Mouse (Mus musculus): ENCODE measurements around the gene Aurkb. TPM values are rescaled to one million over a fixed set of nuclear protein-coding genes. Genes with fewer than 3 reads are reported as not detected.

Gene Aurkb
- polyA plus RNA-seq, 1 experiment from 2014 or later: 79.4 TPM

DNA sequence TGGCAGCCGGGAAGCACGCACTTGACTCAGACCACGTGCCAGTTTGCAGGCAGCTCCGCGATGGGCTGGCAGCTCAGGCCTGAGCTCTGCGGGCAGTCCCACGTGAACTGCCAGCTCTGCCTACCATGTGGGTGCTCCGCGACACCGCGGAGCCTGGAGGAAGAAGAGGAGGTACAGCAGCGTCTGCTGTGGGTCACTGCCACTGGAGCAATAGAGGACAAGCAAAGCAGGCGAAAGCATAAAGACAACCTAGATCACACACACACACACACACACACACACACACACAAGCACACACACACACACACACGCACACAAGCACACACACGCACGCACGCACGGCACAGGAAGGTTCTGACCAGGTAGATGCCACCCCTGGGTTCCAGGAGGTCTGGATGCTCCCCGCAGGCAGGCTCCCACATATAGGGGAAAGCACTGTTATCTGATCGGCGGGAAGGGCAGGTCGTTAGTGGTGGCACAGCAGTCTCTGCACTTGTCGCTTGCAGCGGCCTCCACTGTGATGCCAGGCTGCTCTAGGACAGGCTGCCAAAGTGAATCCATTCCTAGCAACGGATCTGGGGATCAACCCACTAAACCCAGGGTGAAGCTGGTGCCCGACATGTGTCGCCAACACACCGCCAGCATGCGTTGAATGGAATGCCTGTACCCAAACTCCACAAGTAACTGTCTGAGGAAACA, 20.9 kb downstream of the Aurkb start:
- peaks cover 36% of the 10 kb centered on the region for H3K4me1 ChIP-seq (replicated peaks)
- no peak for ATAC-seq (ENCODE audit: insufficient number of reproducible peaks, low FRiP score)
- H3K4me2 ChIP-seq: peak overlapping the region; percentile 93
- H3K9ac ChIP-seq: peak overlapping the region; percentile 68
- 2% methylated on average over 29 of the region's 29 CpGs for WGBS
- no peaks in the 10 kb centered on the region for H3K9me3 ChIP-seq (replicated peaks)
- peak overlapping the region; percentile 50 for H3K4me3 ChIP-seq
- no peaks in the 10 kb centered on the region for H3K27me3 ChIP-seq (replicated peaks)
- no peak overlapping the region for H3K27ac ChIP-seq (ENCODE audit: poor library complexity, severe bottlenecking)
- no peaks in the 10 kb centered on the region for H3K36me3 ChIP-seq

DNA sequence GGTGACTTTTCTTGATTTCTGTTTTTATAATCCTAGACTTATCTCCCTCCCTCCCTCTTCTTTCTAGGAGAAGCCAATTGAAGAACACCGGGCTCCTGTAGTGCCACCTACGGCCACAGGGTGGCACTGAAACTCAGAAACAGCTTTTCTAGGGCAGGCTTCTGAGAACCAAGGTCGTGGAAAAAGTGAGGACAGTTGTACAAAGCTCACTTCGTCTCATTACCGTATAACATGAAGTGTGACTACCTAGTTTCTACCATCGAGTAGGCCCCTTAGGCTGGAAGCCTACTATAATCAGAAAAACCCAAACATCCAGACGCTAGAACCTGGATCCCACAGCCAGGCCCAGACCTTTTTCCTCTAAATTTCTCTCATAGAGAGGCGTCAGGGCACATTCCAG, 21.5 kb downstream of the Aurkb start:
- peak overlapping the region; percentile 93 for H3K4me2 ChIP-seq
- 6% methylated on average over 8 of the region's 8 CpGs for WGBS
- no peak for ATAC-seq (ENCODE audit: insufficient number of reproducible peaks, low FRiP score)
- peak overlapping the region; percentile 68 for H3K9ac ChIP-seq
- H3K27me3 ChIP-seq (replicated peaks): no peaks in the 10 kb centered on the region
- H3K36me3 ChIP-seq: no peaks in the 10 kb centered on the region
- H3K9me3 ChIP-seq (replicated peaks): no peaks in the 10 kb centered on the region
- H3K27ac ChIP-seq (ENCODE audit: poor library complexity, severe bottlenecking): peak overlapping the region; percentile 84
- H3K4me3 ChIP-seq: peak overlapping the region; percentile 50
- peaks cover 36% of the 10 kb centered on the region for H3K4me1 ChIP-seq (replicated peaks)

DNA sequence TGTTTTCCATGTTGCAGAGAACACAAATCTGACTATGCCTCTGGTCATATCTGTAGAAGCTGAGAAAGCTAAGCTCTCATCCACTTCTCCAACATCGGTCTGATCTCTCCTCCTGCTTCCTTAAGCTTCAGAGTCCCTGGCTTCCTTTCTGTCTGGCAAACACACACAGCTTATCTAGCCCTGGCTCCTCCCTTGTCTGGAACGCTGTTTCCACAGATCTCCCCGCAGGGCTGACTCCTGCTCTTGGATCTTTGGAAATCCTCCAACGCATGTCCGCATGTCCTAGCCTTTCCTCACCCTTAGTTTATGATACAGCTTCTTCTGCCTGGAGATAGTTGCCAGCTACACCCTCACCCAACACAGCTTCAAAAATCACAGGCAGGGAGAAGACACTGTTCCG, 22.2 kb downstream of the Aurkb start:
- WGBS: 13% methylated on average over 6 of the region's 6 CpGs
- peak overlapping the region; percentile 38; the same call in 1 of the 2 replicates for H3K4me2 ChIP-seq
- no peak for ATAC-seq (ENCODE audit: insufficient number of reproducible peaks, low FRiP score)
- peak overlapping the region; percentile 84 for H3K27ac ChIP-seq (ENCODE audit: poor library complexity, severe bottlenecking)
- 0 out of 2 replicates have a peak overlapping the region, but pooled peaks have one; percentile 7 for H3K9ac ChIP-seq
- H3K4me3 ChIP-seq: no peak overlapping the region
- peaks cover 41% of the 10 kb centered on the region for H3K4me1 ChIP-seq (replicated peaks)
- H3K27me3 ChIP-seq (replicated peaks): no peaks in the 10 kb centered on the region
- H3K36me3 ChIP-seq: no peaks in the 10 kb centered on the region
- no peaks in the 10 kb centered on the region for H3K9me3 ChIP-seq (replicated peaks)

DNA sequence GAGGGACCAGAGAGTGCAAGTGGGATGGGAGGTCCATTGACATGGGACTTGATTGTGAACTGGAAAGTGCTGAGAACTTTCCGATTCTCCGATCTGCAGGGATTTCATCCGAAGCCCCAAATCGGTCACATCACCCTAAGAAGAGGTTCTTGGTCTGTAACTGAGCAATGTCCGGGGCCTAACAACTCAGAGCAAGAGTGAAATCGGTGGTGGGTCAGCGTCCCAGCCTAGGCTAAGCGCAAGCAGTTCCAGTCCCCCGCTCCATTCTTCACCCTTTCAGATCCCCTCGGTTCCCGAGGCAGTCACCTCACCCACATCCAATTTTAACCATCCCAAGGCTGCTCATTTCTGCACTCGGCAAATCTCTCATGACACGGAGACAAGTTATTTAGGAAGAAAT, 24.6 kb downstream of the Aurkb start:
- Histone ChIP-seq H3K36me3 (no peaks in the 10 kb centered on the region), H3K9me3 (replicated peaks) (no peaks in the 10 kb centered on the region), H3K4me2 (peak overlapping the region; percentile 76), H3K4me1 (replicated peaks) (peaks cover 36% of the 10 kb centered on the region), H3K4me3 (peak overlapping the region; percentile 65), H3K9ac (peak overlapping the region; percentile 78), H3K27ac (ENCODE audit: poor library complexity, severe bottlenecking) (peak overlapping the region; percentile 91), H3K27me3 (replicated peaks) (no peaks in the 10 kb centered on the region)
- 1% methylated on average over 13 of the region's 13 CpGs for WGBS
- no peak for ATAC-seq (ENCODE audit: insufficient number of reproducible peaks, low FRiP score)

DNA sequence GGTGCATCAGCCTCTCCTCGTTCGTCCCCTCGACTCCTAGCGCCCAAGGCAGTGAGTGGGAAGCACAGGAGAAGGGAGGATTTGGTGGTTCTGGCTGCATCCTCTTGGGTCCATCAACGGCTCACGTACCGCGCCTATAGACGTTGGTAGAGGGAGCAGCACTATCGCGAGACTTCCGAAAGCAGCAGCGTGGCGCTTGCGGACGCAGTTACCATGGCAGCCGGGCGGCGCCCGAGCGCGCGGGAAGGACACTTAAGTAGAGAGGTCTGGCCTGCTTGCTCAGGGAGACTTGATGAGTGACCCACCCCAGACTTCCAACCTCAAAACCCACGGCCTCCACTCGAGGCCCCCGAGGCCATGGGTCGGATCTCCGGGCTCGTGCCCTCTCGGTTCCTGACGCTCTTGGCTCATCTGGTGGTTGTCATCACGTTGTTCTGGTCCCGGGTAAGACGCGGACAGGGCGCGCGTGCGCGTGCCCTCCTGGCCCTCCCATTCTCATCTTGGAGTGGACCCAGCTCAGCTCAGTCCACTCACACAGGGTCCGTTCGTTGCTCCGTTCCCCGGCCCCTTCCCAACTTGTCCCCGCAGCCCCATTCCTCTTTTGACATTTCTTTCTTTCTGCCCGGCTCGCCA, 25.3 kb downstream of the Aurkb start, which contains the start of gene Tmem107:
Tmem107 (plus strand) TSS at position 217 of the 633 bp plus-strand sequence.
- 0% methylated on average over 47 of the region's 47 CpGs for WGBS
- peak; percentile 89 for ATAC-seq (ENCODE audit: insufficient number of reproducible peaks, low FRiP score)
- peak within 1 kb of the TSS; percentile 65 for H3K4me3 ChIP-seq
- peak within 1 kb of the TSS; percentile 78 for H3K9ac ChIP-seq
- no peaks in the 10 kb centered on the region for H3K36me3 ChIP-seq
- peak within 1 kb of the TSS; percentile 91 for H3K27ac ChIP-seq (ENCODE audit: poor library complexity, severe bottlenecking)
- no peaks in the 10 kb centered on the region for H3K27me3 ChIP-seq (replicated peaks)
- no peaks in the 10 kb centered on the region for H3K9me3 ChIP-seq (replicated peaks)
- H3K4me1 ChIP-seq (replicated peaks): peaks cover 36% of the 10 kb centered on the region
- H3K4me2 ChIP-seq: peak within 1 kb of the TSS; percentile 76

DNA sequence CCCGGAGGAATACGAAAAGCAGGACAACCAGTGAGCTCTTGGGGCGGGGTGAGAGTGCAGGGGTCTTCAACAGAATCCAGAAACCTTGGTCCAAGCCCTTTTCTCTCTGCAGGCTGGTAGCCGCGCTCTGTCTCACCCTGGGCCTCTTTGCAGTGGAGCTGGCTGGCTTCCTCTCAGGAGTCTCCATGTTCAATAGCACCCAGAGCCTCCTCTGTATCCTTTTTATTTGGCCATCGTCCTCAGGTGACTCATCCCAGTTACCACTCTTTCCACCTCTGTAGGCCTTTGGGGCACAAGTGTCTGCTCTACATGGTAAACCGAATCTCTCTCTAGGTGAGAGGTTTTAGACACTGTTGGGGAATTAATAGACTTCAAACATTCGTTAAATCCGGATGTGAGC, 25.8 kb downstream of the Aurkb start:
- Histone ChIP-seq H3K27ac (ENCODE audit: poor library complexity, severe bottlenecking) (peak overlapping the region; percentile 91), H3K36me3 (no peaks in the 10 kb centered on the region), H3K4me3 (peak overlapping the region; percentile 65), H3K9ac (peak overlapping the region; percentile 78), H3K4me2 (peak overlapping the region; percentile 76), H3K27me3 (replicated peaks) (no peaks in the 10 kb centered on the region), H3K9me3 (replicated peaks) (no peaks in the 10 kb centered on the region), H3K4me1 (replicated peaks) (peaks cover 32% of the 10 kb centered on the region)
- WGBS: 29% methylated on average over 9 of the region's 9 CpGs
- ATAC-seq (ENCODE audit: insufficient number of reproducible peaks, low FRiP score): no peak

DNA sequence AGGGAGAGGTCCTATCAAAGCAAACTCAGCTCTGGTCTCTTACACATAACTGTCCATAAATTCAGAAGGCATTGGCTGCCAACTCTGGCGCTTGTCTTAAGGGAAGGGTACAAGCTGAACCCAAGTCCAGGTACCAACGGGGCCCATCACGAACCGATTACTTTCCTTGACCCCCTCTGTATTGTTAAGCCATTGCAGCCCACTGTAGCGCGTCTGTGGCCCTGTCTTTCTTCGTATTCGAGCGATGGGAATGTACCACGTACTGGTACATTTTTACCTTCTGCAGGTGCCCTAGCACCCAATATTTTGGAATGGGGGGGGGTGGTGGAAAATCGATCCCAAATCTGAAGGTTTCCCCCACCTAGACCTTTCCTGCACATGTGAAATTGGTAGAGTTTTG, 26.8 kb downstream of the Aurkb start:
- 80% methylated on average over 11 of the region's 11 CpGs for WGBS
- peak overlapping the region; percentile 70 for H3K4me2 ChIP-seq
- H3K36me3 ChIP-seq: no peaks in the 10 kb centered on the region
- H3K4me3 ChIP-seq: peak overlapping the region; percentile 40
- peak overlapping the region; percentile 66; the same call in 1 of the 2 replicates for H3K27ac ChIP-seq (ENCODE audit: poor library complexity, severe bottlenecking)
- ATAC-seq (ENCODE audit: insufficient number of reproducible peaks, low FRiP score): no peak
- peaks cover 24% of the 10 kb centered on the region for H3K4me1 ChIP-seq (replicated peaks)
- peak overlapping the region; percentile 70 for H3K9ac ChIP-seq
- no peaks in the 10 kb centered on the region for H3K27me3 ChIP-seq (replicated peaks)
- H3K9me3 ChIP-seq (replicated peaks): no peaks in the 10 kb centered on the region

DNA sequence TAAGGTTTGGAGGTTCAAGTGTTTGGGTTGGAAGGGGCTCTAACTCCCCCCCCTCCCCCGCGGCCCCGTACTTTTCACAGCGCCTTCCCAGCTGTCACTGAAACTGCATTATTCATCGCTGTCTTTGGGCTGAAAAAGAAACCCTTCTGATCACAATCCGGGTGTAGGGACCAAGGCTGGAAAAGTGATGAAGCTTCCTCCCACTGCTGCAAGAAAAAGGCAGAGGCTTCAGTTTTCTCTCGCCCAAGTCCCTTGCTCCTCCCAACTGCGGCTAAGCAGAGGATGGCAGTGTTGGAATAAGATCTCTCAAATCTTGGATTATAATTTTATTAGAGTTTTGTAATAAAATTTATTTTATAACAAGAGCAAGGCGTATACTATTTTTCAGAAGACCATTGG, 27.2 kb downstream of the Aurkb start:
- no peaks in the 10 kb centered on the region for H3K9me3 ChIP-seq (replicated peaks)
- no peaks in the 10 kb centered on the region for H3K27me3 ChIP-seq (replicated peaks)
- H3K9ac ChIP-seq: peak overlapping the region; percentile 70
- peak overlapping the region; percentile 40 for H3K4me3 ChIP-seq
- H3K27ac ChIP-seq (ENCODE audit: poor library complexity, severe bottlenecking): peak overlapping the region; percentile 66
- peaks cover 20% of the 10 kb centered on the region for H3K4me1 ChIP-seq (replicated peaks)
- peak overlapping the region; percentile 70 for H3K4me2 ChIP-seq
- no peaks in the 10 kb centered on the region for H3K36me3 ChIP-seq
- WGBS: 15% methylated on average over 9 of the region's 9 CpGs
- ATAC-seq (ENCODE audit: insufficient number of reproducible peaks, low FRiP score): no peak

DNA sequence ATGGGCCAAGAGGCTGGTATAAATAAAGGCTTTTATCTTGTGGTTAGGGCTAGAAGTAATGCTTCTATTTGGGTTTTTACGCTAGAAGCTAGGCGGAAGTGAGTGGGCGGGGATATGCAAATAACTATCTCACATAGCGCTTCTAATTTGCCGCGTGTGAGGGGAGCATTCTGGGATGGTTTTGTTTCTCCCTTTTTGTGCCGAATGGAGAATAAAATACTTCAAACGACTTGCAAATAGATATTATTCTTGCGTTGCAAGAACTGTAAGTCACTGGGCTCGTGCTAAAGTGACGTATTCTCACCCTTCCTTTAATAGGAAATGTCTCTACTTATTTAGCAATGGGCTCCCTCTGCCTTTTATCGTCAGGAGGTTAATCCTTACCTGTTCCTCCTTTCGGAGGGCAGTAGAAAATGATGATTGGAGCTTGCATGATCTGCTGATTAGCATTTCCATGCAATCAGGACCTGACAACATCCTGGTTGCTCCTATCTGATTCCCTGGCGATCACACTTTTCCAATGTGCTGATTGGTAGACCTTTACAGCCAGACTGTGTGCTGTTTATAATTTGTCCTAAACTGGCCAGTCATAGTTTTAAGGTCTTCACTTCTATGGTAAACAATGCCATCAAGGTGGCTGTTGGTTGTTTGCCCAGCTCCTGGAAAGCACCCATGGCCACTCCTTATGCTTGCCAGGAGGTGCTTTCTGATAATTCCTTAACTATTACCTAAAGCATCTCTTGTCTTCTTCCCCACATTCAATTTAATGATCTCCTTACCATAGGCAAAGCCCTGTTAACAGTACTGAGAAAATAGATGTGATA, 27.8 kb downstream of the Aurkb start:
- Histone ChIP-seq H3K4me3 (peak overlapping the region; percentile 40), H3K36me3 (no peaks in the 10 kb centered on the region), H3K27ac (ENCODE audit: poor library complexity, severe bottlenecking) (peak overlapping the region; percentile 80), H3K27me3 (replicated peaks) (no peaks in the 10 kb centered on the region), H3K9me3 (replicated peaks) (no peaks in the 10 kb centered on the region), H3K4me2 (peak overlapping the region; percentile 70), H3K9ac (peak overlapping the region; percentile 70), H3K4me1 (replicated peaks) (peaks cover 18% of the 10 kb centered on the region)
- 0% methylated on average over 14 of the region's 14 CpGs for WGBS
- peak; percentile 63 for ATAC-seq (ENCODE audit: insufficient number of reproducible peaks, low FRiP score)

DNA sequence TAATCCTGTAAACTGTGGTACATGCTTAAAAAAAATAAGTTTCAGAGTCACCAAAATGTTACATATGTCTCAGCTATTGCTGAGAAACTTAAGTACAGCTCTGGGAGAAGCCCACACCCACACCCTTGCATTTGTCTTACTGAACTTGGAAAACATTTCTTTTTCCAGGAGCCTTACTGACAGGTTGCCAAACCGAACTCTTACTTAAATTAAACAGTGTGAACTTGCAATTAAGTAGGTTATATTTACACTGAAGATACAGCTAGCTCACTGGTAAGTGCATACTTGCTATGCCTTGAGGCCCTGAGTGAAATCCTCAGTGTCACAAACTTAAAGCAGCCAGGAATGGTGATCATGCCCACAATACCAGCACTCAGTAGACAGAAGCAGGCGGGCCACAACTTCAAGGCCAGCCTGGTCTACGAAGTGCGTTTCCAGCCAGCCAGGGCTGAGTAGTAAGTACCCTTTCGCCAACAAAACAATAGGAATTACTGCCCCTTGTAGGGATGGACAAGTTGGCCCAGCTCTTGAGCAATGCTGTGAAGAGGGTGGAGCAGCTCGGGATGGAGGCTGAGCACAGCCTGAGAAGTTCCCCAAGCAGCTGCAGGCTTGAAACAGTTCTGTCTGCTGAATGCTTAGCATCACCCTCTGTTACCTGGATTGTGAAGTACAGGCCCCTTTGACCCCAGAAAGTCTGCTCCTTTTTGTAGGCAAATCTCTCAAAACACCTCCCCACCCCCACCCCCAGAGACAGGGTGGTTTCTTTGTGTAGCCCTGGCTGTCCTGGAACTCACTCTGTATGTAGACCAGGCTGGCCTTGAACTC, 28.7 kb downstream of the Aurkb start:
- no peak overlapping the region for H3K9ac ChIP-seq
- no peaks in the 10 kb centered on the region for H3K36me3 ChIP-seq
- no peak overlapping the region for H3K4me2 ChIP-seq
- H3K9me3 ChIP-seq (replicated peaks): no peaks in the 10 kb centered on the region
- WGBS: 44% methylated on average over 6 of the region's 6 CpGs
- H3K27me3 ChIP-seq (replicated peaks): no peaks in the 10 kb centered on the region
- no peak overlapping the region for H3K4me3 ChIP-seq
- H3K27ac ChIP-seq (ENCODE audit: poor library complexity, severe bottlenecking): peak overlapping the region; percentile 80; the same call in 1 of the 2 replicates
- peaks cover 18% of the 10 kb centered on the region for H3K4me1 ChIP-seq (replicated peaks)
- ATAC-seq (ENCODE audit: insufficient number of reproducible peaks, low FRiP score): no peak
